Mouse (Mus musculus) hindbrain, embryonic 11.5 days (tissue): ENCODE measurements at regions not wholly inside any gene's neighbourhood (a gene's known extent, or its start where the extent isn't known, plus 50 kb on each side); places are given as distances from the start of the nearest gene placed in this dataset.
A peak's percentile ranks its signal among the peaks of the same experiment; 100 is the strongest.
"Not testable (repeated sequence)": the region's sequence is repeated elsewhere in the genome, so short reads cannot be mapped to it uniquely, and the experiment has no call there.

Experiments used
- ATAC-seq: fragments of 200-750 bp; cut with Nextera tagmentation; 2 replicates; pipeline ENCODE4 v1.8.0; 2017; ENCODE audit warnings: mild to moderate bottlenecking, moderate TSS enrichment, moderate library complexity; ENCODE audit not compliant: low FRiP score
- DNase-seq: peaks from one replicate; pipeline ENCODE4 v3.0.0-alpha.2; 2015; ENCODE audit warnings: low spot score
- H3K27ac ChIP-seq: fragments of 300-500 bp; sonication (generic); 2 replicates; pipeline ENCODE4 v1.5.1; 2014; ENCODE audit warnings: mild to moderate bottlenecking, low read depth, low read length
- H3K27me3 ChIP-seq: fragments of 300-500 bp; sonication (generic); 2 replicates; pipeline ENCODE4 v1.6.1; 2014; ENCODE audit warnings: mild to moderate bottlenecking, low read length, moderate library complexity, mixed read lengths; ENCODE audit not compliant: control insufficient read depth, insufficient read depth
- H3K36me3 ChIP-seq: fragments of 300-500 bp; sonication (generic); 2 replicates; pipeline ENCODE4 v1.6.1; 2014; ENCODE audit warnings: mild to moderate bottlenecking, low read length, moderate library complexity, mixed read lengths; ENCODE audit not compliant: control insufficient read depth, insufficient read depth
- H3K4me1 ChIP-seq: fragments of 300-500 bp; sonication (generic); replicated peaks from 2 replicates; pipeline ENCODE4 v1.6.1; 2014; ENCODE audit warnings: low read length, mixed read lengths; ENCODE audit not compliant: control insufficient read depth, insufficient read depth
- H3K4me2 ChIP-seq: fragments of 300-500 bp; sonication (generic); replicated peaks from 2 replicates; pipeline ENCODE4 v1.6.1; 2014; ENCODE audit warnings: mild to moderate bottlenecking, low read depth, low read length
- H3K4me3 ChIP-seq: fragments of 300-500 bp; sonication (generic); 2 replicates; pipeline ENCODE4 v1.5.1; 2014; ENCODE audit warnings: low read depth, low read length
- H3K9ac ChIP-seq: fragments of 300-500 bp; sonication (generic); 2 replicates; pipeline ENCODE4 v1.6.1; 2014; ENCODE audit warnings: low read depth, low read length
- H3K9me3 ChIP-seq: fragments of 300-500 bp; sonication (generic); 2 replicates; pipeline ENCODE4 v1.6.1; 2016; ENCODE audit warnings: low read length; ENCODE audit not compliant: control insufficient read depth
- WGBS: fragments of 180-500 bp; shearing (Covaris S2); extraction: QIAGEN DNeasy Blood & Tissue Kit; methylation state at CpG from one replicate; pipeline ENCODE4 v1.1.7; 2014; 5-methylcytosine and 5-hydroxymethylcytosine counted together

DNA sequence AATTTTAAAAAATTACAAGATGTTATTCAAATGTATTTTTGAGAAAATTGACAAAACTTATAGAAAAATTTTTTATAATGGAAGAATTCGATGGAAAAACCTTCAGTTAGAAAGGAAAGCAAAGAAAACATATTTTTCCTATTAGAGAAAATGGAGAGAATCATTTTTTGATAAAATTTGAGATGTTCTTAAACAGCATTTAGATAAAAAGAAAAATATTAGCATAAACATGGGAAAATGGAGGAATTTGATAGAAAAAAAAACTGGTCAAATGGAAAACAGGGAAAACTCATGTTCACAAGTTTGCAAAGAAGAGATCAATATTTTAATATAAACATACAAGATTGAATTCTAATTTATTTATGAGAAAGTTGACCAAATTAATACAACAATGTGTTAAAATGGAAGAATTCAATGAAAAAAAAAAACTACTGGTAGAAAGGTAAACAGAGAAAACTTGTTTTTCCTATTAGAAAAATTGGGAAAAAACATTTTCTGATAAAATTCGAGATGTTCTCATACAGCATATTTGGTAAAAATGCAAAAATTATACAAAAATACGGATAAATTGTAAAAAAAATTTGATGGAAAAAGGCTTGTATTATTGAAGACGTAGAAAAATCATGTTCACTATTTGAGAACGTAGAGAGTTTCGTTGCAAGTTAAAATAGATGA, 122.4 kb downstream of the 4932411N23Rik start:
- not testable (repeated sequence) for H3K27ac ChIP-seq, H3K4me1 ChIP-seq, H3K9me3 ChIP-seq, H3K27me3 ChIP-seq, H3K9ac ChIP-seq, H3K4me3 ChIP-seq, H3K36me3 ChIP-seq, ATAC-seq, H3K4me2 ChIP-seq
- WGBS = 77% methylated on average over 6 of the region's 6 CpGs
- DNase-seq = peak; percentile 1

DNA sequence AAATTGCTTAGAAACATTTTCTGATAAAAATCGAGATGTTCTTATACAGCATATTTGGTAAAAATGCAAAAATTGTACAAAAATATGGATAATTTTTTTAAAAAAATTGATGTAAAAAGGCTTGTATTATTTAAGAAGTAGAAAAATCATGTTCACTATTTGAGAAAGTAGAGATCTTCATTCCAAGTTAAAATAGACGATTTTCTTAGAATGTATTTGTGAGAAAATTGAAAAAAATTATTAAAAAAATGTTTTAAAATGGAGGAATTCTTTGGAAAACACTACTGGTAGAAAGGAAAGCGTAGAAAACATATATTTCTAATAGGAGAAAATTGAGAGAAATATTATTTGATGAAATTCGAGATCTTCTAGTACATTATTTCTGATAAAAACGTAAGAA, 124.8 kb downstream of the 4932411N23Rik start:
- not testable (repeated sequence) for ATAC-seq, H3K27me3 ChIP-seq
- WGBS = 87% methylated on average over 5 of the region's 5 CpGs

GRCm38 (mm10) chrX:126685020-126685419, 130.6 kb downstream of the 4932411N23Rik start:
- H3K36me3 ChIP-seq, H3K9me3 ChIP-seq: not testable (repeated sequence)

More for the DNA sequence above, 124.8 kb downstream of the 4932411N23Rik start:
- not testable (repeated sequence) for H3K4me1 ChIP-seq, H3K4me2 ChIP-seq, H3K27ac ChIP-seq, H3K36me3 ChIP-seq, H3K9ac ChIP-seq, H3K9me3 ChIP-seq, H3K4me3 ChIP-seq
- peak; percentile 10 for DNase-seq

DNA sequence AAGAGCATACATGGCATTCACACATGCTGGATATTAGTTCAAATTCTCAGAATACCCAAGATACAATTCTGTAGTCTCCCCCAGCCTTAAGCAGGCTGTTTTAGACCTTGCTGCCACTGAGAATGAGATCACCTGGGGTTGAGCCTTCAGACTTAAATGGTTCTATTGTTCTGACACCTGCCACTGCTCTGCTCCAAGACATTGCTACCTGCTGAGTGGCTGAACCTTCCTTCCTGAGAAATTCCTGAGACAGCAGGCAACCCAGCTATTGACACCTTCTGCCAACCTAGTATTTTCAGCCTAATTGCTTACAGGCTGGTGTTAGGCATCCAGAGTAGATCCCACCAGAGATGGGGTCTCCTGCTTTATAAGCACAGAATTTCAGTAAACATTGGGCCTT, 159.9 kb downstream of the 4932411N23Rik start:
- no peak for ATAC-seq

More at GRCm38 (mm10) chrX:126685020-126685419, 130.6 kb downstream of the 4932411N23Rik start:
- not testable (repeated sequence) for H3K27ac ChIP-seq, H3K4me1 ChIP-seq, DNase-seq, H3K27me3 ChIP-seq, H3K9ac ChIP-seq, ATAC-seq, H3K4me3 ChIP-seq, H3K4me2 ChIP-seq
- 92% methylated on average over 8 of the region's 8 CpGs for WGBS

More for the DNA sequence above, 159.9 kb downstream of the 4932411N23Rik start:
- Histone ChIP-seq H3K9ac (no peak overlapping the region), H3K36me3 (no peaks in the 10 kb centered on the region), H3K9me3 (no peaks in the 10 kb centered on the region), H3K4me1 (no peaks in the 10 kb centered on the region), H3K4me2 (no peak overlapping the region), H3K27ac (no peak overlapping the region), H3K27me3 (no peaks in the 10 kb centered on the region), H3K4me3 (no peak overlapping the region)
- DNase-seq = no peak
